Mouse (Mus musculus) forebrain, embryonic 12.5 days (tissue): ENCODE data around the gene Dusp15. TPM values are rescaled to one million over a fixed set of nuclear protein-coding genes. Genes with fewer than 3 reads are reported as not detected.

Experiments
- ATAC-seq: fragments of 200-750 bp; cut with Nextera tagmentation; 2 replicates; pipeline ENCODE4 v1.8.0; 2017; ENCODE audit warnings: moderate TSS enrichment; ENCODE audit not compliant: low FRiP score
- H3K27ac ChIP-seq: fragments of 300-500 bp; sonication (generic); 2 replicates; pipeline ENCODE4 v1.5.1; 2016; ENCODE audit warnings: mild to moderate bottlenecking
- H3K27me3 ChIP-seq: fragments of 300-500 bp; sonication (generic); 2 replicates; pipeline ENCODE4 v1.6.1; 2016; ENCODE audit warnings: mild to moderate bottlenecking
- H3K36me3 ChIP-seq: fragments of 300-500 bp; sonication (generic); replicated peaks from 2 replicates; pipeline ENCODE4 v1.6.1; 2016; ENCODE audit warnings: mild to moderate bottlenecking
- H3K4me1 ChIP-seq: fragments of 300-500 bp; sonication (generic); 2 replicates; pipeline ENCODE4 v1.6.1; 2016
- H3K4me2 ChIP-seq: fragments of 300-500 bp; sonication (generic); 2 replicates; pipeline ENCODE4 v1.6.1; 2016; ENCODE audit warnings: mild to moderate bottlenecking, moderate library complexity
- H3K4me3 ChIP-seq: fragments of 300-500 bp; sonication (generic); replicated peaks from 2 replicates; pipeline ENCODE4 v1.5.1; 2016; ENCODE audit warnings: mild to moderate bottlenecking
- H3K9ac ChIP-seq: fragments of 300-500 bp; sonication (generic); 2 replicates; pipeline ENCODE4 v1.6.1; 2016; ENCODE audit warnings: mild to moderate bottlenecking
- H3K9me3 ChIP-seq: fragments of 300-500 bp; sonication (generic); 2 replicates; pipeline ENCODE4 v1.6.1; 2016
- WGBS: fragments of 180-500 bp; shearing (Covaris S2); methylation state at CpG from one replicate; pipeline ENCODE4 v1.1.7; 2016; 5-methylcytosine and 5-hydroxymethylcytosine counted together
- polyA plus RNA-seq: library from polyadenylated mRNA; unstranded; fragments of >200 nt; fragmentation: Nextera tagmentation; extraction: Ambion mirVana; gene quantifications from 2 replicates; pipeline ENCODE4 v1.2.1, GENCODE M21; 2016

Dusp15 gene
- polyA plus RNA-seq: 0.91 and 1.5 TPM in 2 replicates

GRCm38 (mm10) chr2:152951065-152951849, at the start of gene Dusp15:
TSS of gene Dusp15 (minus strand) at chr2:152951698.
- 1% methylated on average over 49 of the region's 54 CpGs for WGBS
- peak; percentile 81 for ATAC-seq
- no peaks in the 10 kb centered on the region for H3K9me3 ChIP-seq
- peaks cover 26% of the 10 kb centered on the region for H3K4me1 ChIP-seq
- no peaks in the 10 kb centered on the region for H3K36me3 ChIP-seq
- H3K27ac ChIP-seq: 0 out of 2 replicates have a peak within 1 kb of the TSS, but pooled peaks have one; percentile 25
- H3K27me3 ChIP-seq: peaks cover 54% of the 10 kb centered on the region
- peak within 1 kb of the TSS; percentile 99 for H3K4me2 ChIP-seq
- H3K9ac ChIP-seq: peak within 1 kb of the TSS; percentile 82
- H3K4me3 ChIP-seq: peak within 1 kb of the TSS; percentile 76

DNA sequence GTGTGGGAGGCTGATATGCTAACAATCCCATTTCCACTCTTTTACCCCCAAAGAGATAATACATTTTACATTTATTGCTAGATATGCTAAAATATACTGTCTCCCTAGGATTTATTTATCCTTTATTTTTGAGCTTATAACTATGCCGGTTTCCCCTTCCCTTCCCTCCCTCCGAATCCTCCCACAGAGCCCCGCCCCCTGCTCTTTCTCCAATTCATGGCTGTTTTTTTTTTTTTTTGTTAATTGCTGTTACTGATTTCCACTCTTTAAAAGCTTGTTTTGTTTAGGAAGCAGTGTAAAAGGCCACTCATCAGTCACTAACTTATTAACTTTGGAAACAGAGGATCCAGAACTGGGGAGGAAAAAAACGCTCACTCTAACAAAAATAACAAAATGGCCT, 45.5 kb upstream of the Dusp15 start:
- no peak overlapping the region for H3K4me2 ChIP-seq
- ATAC-seq: no peak
- no peaks in the 10 kb centered on the region for H3K4me1 ChIP-seq
- 63% methylated on average over 4 of the region's 4 CpGs for WGBS
- no peaks in the 10 kb centered on the region for H3K9me3 ChIP-seq
- H3K36me3 ChIP-seq: no peaks in the 10 kb centered on the region
- H3K4me3 ChIP-seq: no peak overlapping the region
- H3K27me3 ChIP-seq: 0 out of 2 replicates have a peak, but pooled peaks cover 3% of the 10 kb centered on the region
- no peak overlapping the region for H3K9ac ChIP-seq
- no peak overlapping the region for H3K27ac ChIP-seq

GRCm38 (mm10) chr2:152991529-152991928, 40.0 kb upstream of the Dusp15 start:
- Histone ChIP-seq H3K27me3 (no peaks in the 10 kb centered on the region), H3K4me1 (no peaks in the 10 kb centered on the region), H3K27ac (no peak overlapping the region), H3K36me3 (no peaks in the 10 kb centered on the region), H3K9ac (no peak overlapping the region), H3K4me2 (no peak overlapping the region), H3K9me3 (no peaks in the 10 kb centered on the region), H3K4me3 (no peak overlapping the region)
- no peak for ATAC-seq
- 91% methylated on average over 9 of the region's 9 CpGs for WGBS

DNA sequence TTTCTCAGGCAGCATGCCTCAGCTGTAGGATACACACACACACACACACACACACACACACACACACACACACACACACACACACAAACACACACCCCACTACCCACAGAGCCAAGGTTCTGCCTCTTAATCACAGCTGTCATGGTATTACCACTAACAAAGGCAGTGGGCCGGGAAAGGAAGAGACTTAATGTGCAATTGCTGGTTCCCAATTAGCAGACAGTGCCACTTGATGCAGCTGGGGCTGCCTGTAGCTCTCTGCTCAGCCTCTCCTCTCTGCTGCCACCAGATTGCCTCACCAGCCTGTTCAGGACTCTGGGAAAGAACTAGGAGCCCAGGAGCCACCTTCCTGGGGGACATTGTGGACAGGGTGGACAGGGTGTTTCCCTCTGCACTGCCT, 34.1 kb upstream of the Dusp15 start:
- Histone ChIP-seq H3K4me2 (no peak overlapping the region), H3K36me3 (no peaks in the 10 kb centered on the region), H3K27me3 (no peaks in the 10 kb centered on the region; the same call in 1 of the 2 replicates), H3K27ac (no peak overlapping the region), H3K9me3 (no peaks in the 10 kb centered on the region), H3K4me3 (no peak overlapping the region), H3K9ac (no peak overlapping the region), H3K4me1 (peaks cover 7% of the 10 kb centered on the region)
- WGBS: 27% methylated on average over 1 of the region's 1 CpGs
- peak; percentile 57; the same call in 1 of the 2 replicates for ATAC-seq

GRCm38 (mm10) chr2:152976991-152977390, 25.5 kb upstream of the Dusp15 start:
- WGBS: 46% methylated on average over 3 of the region's 3 CpGs
- Histone ChIP-seq H3K36me3 (no peaks in the 10 kb centered on the region), H3K4me2 (no peak overlapping the region), H3K9me3 (no peaks in the 10 kb centered on the region), H3K4me1 (no peaks in the 10 kb centered on the region), H3K27ac (no peak overlapping the region), H3K9ac (no peak overlapping the region), H3K4me3 (no peak overlapping the region), H3K27me3 (no peaks in the 10 kb centered on the region; the same call in 1 of the 2 replicates)
- ATAC-seq: no peak

DNA sequence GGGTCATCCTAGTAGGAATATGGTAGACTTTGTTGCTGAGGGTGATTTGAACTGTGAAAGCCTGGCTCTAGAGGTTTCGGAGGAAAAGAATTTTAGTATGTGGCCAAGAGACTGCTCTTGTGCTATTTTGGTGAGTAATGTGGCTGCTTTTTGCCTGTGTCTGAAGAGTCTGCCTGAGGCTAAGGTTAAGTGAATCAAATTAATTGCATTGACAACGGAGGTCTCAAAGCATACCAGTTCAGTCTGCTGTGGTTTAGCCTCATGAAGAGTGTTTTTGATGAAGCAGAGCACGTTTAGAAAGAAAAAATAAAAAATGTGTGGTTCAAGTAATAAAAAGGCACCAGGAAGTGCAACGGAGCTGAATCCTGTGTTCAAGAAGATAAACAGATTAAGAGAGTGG, 14.1 kb upstream of the Dusp15 start:
- Histone ChIP-seq H3K36me3 (no peaks in the 10 kb centered on the region), H3K4me3 (no peak overlapping the region), H3K9ac (no peak overlapping the region), H3K9me3 (no peaks in the 10 kb centered on the region), H3K4me1 (peaks cover 9% of the 10 kb centered on the region; the same call in 1 of the 2 replicates), H3K27me3 (peaks cover 7% of the 10 kb centered on the region), H3K4me2 (no peak overlapping the region), H3K27ac (no peak overlapping the region)
- WGBS: 75% methylated on average over 4 of the region's 4 CpGs
- no peak for ATAC-seq

GRCm38 (mm10) chr2:152962091-152962793, 10.7 kb upstream of the Dusp15 start, which contains the start of gene Ttll9:
TSS of gene Ttll9 (plus strand) at chr2:152962485.
- H3K27me3 ChIP-seq: peaks cover 15% of the 10 kb centered on the region
- H3K4me2 ChIP-seq: peak within 1 kb of the TSS; percentile 70
- H3K4me1 ChIP-seq: peaks cover 9% of the 10 kb centered on the region; the same call in 1 of the 2 replicates
- no peak within 1 kb of the TSS for H3K27ac ChIP-seq
- WGBS: 1% methylated on average over 34 of the region's 34 CpGs
- H3K4me3 ChIP-seq: peak within 1 kb of the TSS; percentile 41
- H3K9me3 ChIP-seq: no peaks in the 10 kb centered on the region
- H3K36me3 ChIP-seq: no peaks in the 10 kb centered on the region
- peak; percentile 96 for ATAC-seq
- peak within 1 kb of the TSS; percentile 64 for H3K9ac ChIP-seq

- Histone ChIP-seq H3K27me3 (peaks cover 28% of the 10 kb centered on the region), H3K9ac (no peak overlapping the region), H3K4me1 (peaks cover 9% of the 10 kb centered on the region; the same call in 1 of the 2 replicates), H3K27ac (no peak overlapping the region), H3K9me3 (no peaks in the 10 kb centered on the region), H3K4me2 (no peak overlapping the region), H3K36me3 (no peaks in the 10 kb centered on the region), H3K4me3 (no peak overlapping the region)
- 78% methylated on average over 3 of the region's 3 CpGs for WGBS
- no peak for ATAC-seq
These were observed 6.6 kb upstream of the Dusp15 start for GRCm38 (mm10) chr2:152958116-152958515.

DNA sequence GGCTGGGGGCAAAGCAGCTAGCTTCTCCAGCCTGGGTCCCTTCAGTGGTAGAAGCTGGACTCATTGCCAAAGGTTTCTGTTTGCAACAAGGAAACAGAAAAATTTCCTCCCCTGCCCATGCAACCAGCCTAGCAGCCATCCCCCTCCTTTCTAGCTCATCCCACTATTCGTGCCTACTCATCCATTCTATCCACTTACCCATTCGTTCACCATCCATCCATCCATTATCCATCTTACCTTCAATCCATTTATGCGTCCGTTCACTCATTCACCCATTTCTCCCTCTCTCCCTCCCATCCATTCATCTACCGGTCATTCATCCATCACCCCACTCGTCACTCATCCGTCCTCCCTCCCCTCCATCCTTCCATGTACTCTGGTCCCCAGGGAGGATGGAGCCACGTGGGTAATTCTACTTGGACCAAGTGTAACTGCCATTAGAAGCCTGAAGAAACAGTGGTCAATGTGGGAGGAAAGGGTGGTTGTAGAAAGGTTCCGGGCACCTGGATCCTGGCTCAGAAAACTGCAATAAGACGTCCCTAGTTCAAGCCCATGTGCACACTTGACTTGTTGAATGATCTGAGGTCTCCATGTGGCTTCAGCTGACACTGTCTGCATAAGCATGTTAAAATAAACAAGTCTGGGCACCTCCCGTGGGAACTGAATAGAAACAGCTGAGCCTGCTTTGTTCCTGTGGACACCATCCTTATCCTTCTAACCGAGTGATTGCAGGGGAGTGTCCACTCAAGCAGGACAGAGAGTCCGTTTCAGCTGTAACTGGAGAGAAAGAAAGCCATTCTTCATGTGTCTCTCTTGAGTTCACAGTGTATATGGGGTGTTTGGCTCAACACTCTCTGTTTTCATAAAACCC, 587 bp upstream of the Dusp15 start:
- Histone ChIP-seq H3K27ac (0 out of 2 replicates have a peak overlapping the region, but pooled peaks have one; percentile 25), H3K9ac (peak overlapping the region; percentile 82), H3K9me3 (no peaks in the 10 kb centered on the region), H3K4me1 (peaks cover 22% of the 10 kb centered on the region), H3K36me3 (no peaks in the 10 kb centered on the region), H3K27me3 (peaks cover 59% of the 10 kb centered on the region), H3K4me2 (peak overlapping the region; percentile 99), H3K4me3 (peak overlapping the region; percentile 76)
- WGBS: 17% methylated on average over 13 of the region's 13 CpGs
- ATAC-seq: peak; percentile 49

- peaks cover 55% of the 10 kb centered on the region for H3K27me3 ChIP-seq
- no peaks in the 10 kb centered on the region for H3K9me3 ChIP-seq
- peak overlapping the region; percentile 82; the same call in 1 of the 2 replicates for H3K9ac ChIP-seq
- no peak overlapping the region for H3K27ac ChIP-seq
- H3K4me2 ChIP-seq: peak overlapping the region; percentile 99
- no peaks in the 10 kb centered on the region for H3K36me3 ChIP-seq
- no peak; the same call in 1 of the 2 replicates for ATAC-seq
- 34% methylated on average over 11 of the region's 11 CpGs for WGBS
- peak overlapping the region; percentile 76 for H3K4me3 ChIP-seq
- H3K4me1 ChIP-seq: peaks cover 26% of the 10 kb centered on the region
These were observed 987 bp downstream of the Dusp15 start for GRCm38 (mm10) chr2:152950358-152951064.

GRCm38 (mm10) chr2:152948438-152949020, 3.0 kb downstream of the Dusp15 start:
- no peak for ATAC-seq
- no peak overlapping the region for H3K4me2 ChIP-seq
- no peaks in the 10 kb centered on the region for H3K9me3 ChIP-seq
- no peak overlapping the region for H3K9ac ChIP-seq
- H3K4me1 ChIP-seq: peaks cover 30% of the 10 kb centered on the region
- H3K4me3 ChIP-seq: no peak overlapping the region
- WGBS: 87% methylated on average over 5 of the region's 5 CpGs
- H3K36me3 ChIP-seq: no peaks in the 10 kb centered on the region
- peaks cover 74% of the 10 kb centered on the region for H3K27me3 ChIP-seq
- no peak overlapping the region for H3K27ac ChIP-seq
